Mouse (Mus musculus): ENCODE data around the gene Tmem107. TPM values are rescaled to one million over a fixed set of nuclear protein-coding genes. Genes with fewer than 3 reads are reported as not detected.

The Tmem107 gene
- total RNA-seq, 2 experiments from 2014 or later = 19.5 to 20.5 TPM

DNA sequence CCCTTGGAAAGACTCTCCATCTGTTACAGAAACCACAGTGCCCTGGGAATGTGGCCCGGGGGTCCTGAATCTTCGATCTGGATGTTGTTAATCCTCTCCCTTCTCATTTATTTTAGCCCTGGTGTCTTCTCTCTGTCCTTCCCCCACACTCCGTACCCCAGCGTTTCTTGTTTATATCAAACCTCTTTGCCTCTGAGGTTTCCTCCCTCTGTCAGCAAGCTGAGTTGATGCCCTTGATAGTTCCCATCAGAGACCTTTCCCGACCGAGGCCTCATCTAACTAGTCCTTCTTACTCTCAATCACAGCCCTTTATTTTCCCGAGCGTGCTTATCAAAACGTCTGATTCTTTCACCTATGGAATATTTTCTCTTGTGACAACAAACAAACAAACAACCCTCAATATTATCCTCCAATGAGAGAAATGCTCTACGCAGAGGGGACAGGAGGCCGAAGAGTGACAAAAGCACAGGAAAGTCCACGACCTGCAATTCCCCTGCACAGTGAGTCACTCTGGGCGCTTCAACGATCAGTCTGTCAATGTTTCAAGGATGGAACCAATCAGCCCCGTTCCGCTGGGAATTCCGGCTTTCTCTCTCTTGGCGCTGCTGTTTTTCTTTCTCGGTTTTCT lies 11.8 kb upstream of the Tmem107 start:
- intact Hi-C loops (cut with DNase I) = no loop called here
- DNase-seq (ENCODE audit: low spot score in 2 of 2) = no peak

DNA sequence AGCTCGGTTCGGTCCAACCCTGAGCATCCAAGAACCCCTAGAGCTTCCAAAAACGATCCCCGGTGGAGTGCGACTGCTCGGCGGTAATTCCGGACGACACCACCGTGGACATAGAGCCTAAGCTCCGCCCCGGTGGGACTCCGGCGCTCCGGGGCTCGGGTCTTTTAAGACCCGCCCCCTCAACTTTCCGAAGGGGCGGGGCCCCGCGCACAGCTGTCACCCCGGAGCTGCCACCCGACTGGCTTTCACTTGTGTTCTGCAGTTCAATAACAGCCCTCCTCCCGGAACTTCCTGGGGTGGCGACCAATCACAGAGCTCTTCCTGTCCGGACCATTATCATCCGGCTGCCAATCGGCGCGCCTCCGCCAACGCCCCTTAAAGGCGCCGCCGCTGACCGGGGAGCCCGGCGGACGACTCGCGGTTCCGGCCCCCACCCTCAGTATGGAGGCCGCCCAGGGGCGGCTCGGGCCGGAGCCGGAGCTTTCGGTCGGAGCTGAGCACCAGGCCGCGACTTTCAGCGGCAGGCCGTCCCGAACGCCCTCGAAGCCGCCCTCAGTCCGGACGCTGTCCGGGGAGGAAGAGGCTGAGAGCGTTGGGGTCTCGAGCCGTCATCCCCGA lies 11.1 kb upstream of the Tmem107 start, which contains the start of gene Borcs6:
Gene Borcs6 (plus strand): TSS at position 361 of the 618 bp plus-strand sequence.
- DNase-seq (ENCODE audit: low spot score in 2 of 2) = peak; percentile 94
- intact Hi-C loops (cut with DNase I) = no loop called here

GRCm38 (mm10) chr11:69059975-69060411 lies 10.6 kb upstream of the Tmem107 start:
- intact Hi-C loops (cut with DNase I) = loop anchor here (5.0 to 10.0 kb wide), 2 partner anchors 37 to 185 kb away; partner anchors contain the start of gene Per1
- DNase-seq (ENCODE audit: low spot score in 2 of 2) = no peak

DNA sequence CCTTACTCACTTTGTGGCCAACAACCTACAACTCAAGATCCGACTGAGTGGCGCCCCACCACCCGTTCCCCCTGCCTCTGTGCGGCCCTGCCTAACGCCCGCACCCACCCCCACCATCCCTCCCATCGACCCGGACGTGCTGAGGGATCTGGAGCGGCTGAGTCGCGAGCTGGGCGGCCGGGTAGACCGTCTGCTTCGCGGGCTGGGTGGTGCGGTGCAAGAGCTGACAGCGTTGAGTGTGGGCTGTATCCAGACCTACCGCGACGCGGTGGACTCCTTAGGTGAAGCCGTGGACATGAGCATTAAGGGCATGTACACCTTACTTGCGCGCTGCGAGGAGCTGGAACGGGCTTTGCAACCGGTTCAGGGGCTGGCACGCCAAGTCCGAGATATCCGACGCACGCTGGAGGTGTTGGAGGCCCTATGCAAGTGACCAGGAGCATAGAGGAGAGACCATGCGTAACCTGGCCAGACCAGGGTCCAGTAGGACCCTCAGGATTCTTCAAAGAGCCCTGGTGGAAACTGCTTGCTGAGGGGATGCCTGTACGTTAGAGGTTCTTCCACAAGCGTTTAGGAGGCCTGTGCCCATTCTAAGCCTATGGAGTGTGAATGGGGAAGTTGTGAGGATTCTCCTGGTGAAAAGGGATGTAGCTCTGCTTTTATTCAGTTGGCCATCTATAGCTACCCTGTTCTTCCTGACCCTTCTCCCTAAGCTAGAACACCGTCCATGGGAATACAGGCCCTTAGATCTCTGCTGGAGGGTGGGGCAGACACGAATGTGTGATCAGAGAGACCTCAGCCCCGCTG lies 10.0 kb upstream of the Tmem107 start:
- DNase-seq (ENCODE audit: low spot score in 2 of 2) = peak; percentile 36 to 45
- intact Hi-C loops (cut with DNase I) = loop anchor here (5.0 to 10.0 kb wide), 2 partner anchors 37 to 184 kb away; partner anchors contain the start of gene Per1

- no peak for DNase-seq (ENCODE audit: low spot score in 2 of 2)
- intact Hi-C loops (cut with DNase I) = loop anchor here (5.0 to 10.0 kb wide), 2 partner anchors 36 to 183 kb away; partner anchors contain the start of gene Per1
Measured at GRCm38 (mm10) chr11:69061255-69061912, 9.2 kb upstream of the Tmem107 start.

DNA sequence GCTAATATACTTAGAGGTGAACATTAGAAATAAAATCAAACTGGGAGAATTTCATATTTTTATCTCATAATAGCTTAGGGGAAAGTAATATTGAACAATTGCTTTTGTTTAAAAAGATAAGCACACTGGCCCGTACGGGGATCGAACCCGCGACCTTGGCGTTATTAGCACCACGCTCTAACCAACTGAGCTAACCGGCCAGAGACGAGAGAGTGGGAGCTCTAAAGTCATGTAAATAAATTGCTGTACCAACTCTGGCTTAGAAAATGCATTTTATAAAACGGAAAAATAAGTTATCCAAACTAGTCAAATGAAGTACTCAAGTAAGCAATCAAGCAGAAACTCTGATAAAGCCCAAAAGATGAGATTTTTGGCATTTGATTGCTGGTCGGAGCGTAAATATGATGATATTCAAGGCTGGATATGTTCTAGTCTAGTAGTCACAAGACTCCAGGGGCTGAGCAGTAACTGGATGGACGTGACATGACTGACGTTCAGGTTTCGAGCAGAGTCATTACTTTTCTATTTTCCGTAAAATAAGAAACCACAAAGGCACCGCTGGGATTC lies 8.3 kb upstream of the Tmem107 start:
- peak; percentile 48 to 78 for DNase-seq (ENCODE audit: low spot score in 2 of 2)
- intact Hi-C loops (cut with DNase I) = loop anchor here (5.0 to 10.0 kb wide), 2 partner anchors 35 to 183 kb away; partner anchors contain the start of gene Per1

GRCm38 (mm10) chr11:69062761-69063224 lies 7.8 kb upstream of the Tmem107 start:
- peak; percentile 92 to 96 for DNase-seq (ENCODE audit: low spot score in 2 of 2)
- intact Hi-C loops (cut with DNase I) = loop anchor here (1.0 to 10.0 kb wide), 4 partner anchors 21 to 182 kb away; partner anchors contain the start of gene Per1

DNA sequence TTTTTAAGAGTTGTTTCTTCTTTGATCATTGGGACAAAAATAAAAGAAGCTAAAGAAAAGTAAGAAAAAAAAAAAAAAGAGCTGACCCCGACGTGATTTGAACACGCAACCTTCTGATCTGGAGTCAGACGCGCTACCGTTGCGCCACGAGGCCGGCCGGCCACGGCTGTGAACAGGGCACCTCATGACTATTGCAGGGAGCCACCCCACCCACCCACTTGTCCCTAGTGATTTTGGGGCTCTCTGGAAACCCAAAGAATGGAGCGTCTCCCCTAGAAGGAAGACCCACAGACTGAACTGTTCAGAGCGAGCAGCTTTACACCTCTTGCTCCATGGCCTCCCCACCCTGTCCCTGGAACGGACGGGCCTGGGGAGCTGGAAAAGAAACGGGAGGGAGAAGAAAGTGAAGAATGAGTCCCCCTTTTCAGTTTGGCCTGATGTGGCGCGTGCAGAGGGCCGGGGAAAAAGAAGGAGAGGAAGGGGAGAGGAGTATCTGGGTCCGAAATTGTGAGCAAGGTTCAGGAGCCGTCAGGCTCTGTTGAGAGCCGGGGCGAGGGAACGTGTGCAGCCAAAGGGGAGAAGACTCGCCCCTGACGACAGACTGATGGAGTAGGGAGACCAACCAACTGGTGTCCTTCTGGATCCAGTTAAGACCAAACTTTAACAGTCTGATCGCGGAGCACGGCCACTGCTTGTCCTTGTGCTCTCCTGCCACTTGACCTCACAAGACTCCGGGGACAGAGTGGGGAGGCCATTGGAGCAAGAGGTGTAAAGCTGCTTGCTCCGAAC lies 7.0 kb upstream of the Tmem107 start:
- peak; percentile 63 to 76 for DNase-seq (ENCODE audit: low spot score in 2 of 2)
- intact Hi-C loops (cut with DNase I) = loop anchor here (1.0 to 10.0 kb wide), 4 partner anchors 22 to 181 kb away; partner anchors contain the start of gene Per1

GRCm38 (mm10) chr11:69064259-69065133 lies 6.1 kb upstream of the Tmem107 start:
- intact Hi-C loops (cut with DNase I) = loop anchor here (5.0 to 10.0 kb wide), 2 partner anchors 33 to 180 kb away; partner anchors contain the start of gene Per1
- DNase-seq (ENCODE audit: low spot score in 2 of 2) = no peak

DNA sequence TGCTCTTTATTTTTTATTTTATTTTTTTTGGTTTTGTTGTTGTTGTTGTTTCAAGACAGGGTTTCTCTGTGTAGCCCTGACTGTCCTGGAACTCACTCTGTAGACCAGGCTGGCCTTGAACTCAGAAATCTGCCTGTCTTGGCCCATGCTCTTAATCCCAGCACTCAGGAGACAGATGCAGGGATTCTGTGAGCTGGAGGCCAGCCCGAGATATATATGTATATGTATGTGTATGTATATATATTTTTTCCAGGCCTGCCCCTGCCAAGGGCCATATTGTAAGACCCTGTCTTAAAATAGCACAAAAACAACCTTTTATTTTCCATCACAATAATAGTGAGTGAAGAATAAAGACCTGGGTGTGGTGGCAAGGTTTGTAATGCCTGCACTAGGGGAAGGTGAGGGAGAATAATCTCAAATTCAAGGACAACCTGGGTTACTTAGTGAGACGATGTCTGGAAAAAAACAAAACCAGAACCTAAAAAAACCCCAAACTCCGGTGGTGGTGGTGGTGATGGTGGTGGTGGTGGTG lies 5.1 kb upstream of the Tmem107 start:
- intact Hi-C loops (cut with DNase I) = loop anchor here (10.0 kb wide), 1 partner anchor 179 kb away; no protein-coding TSS in a partner anchor
- no peak for DNase-seq (ENCODE audit: low spot score in 2 of 2)

GRCm38 (mm10) chr11:69066163-69066861 lies 4.3 kb upstream of the Tmem107 start:
- DNase-seq (ENCODE audit: low spot score in 2 of 2) = peak; percentile 49 to 74
- intact Hi-C loops (cut with DNase I) = loop anchor here (10.0 kb wide), 1 partner anchor 178 kb away; no protein-coding TSS in a partner anchor

GRCm38 (mm10) chr11:69066956-69067355 lies 3.6 kb upstream of the Tmem107 start:
- intact Hi-C loops (cut with DNase I) = loop anchor here (10.0 kb wide), 1 partner anchor 178 kb away; no protein-coding TSS in a partner anchor
- peak; percentile 85 to 89 for DNase-seq (ENCODE audit: low spot score in 2 of 2)

DNA sequence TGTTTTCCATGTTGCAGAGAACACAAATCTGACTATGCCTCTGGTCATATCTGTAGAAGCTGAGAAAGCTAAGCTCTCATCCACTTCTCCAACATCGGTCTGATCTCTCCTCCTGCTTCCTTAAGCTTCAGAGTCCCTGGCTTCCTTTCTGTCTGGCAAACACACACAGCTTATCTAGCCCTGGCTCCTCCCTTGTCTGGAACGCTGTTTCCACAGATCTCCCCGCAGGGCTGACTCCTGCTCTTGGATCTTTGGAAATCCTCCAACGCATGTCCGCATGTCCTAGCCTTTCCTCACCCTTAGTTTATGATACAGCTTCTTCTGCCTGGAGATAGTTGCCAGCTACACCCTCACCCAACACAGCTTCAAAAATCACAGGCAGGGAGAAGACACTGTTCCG lies 3.0 kb upstream of the Tmem107 start:
- DNase-seq (ENCODE audit: low spot score in 2 of 2) = no peak
- intact Hi-C loops (cut with DNase I) = loop anchor here (10.0 kb wide), 1 partner anchor 177 kb away; no protein-coding TSS in a partner anchor

GRCm38 (mm10) chr11:69070093-69070492 lies 513 bp upstream of the Tmem107 start:
- intact Hi-C loops (cut with DNase I) = no loop called here
- no peak for DNase-seq (ENCODE audit: low spot score in 2 of 2)

GRCm38 (mm10) chr11:69071262-69071661 lies 656 bp downstream of the Tmem107 start:
- intact Hi-C loops (cut with DNase I) = no loop called here
- DNase-seq (ENCODE audit: low spot score in 2 of 2) = no peak

- intact Hi-C loops (cut with DNase I) = loop anchor here (2.0 kb wide), 1 partner anchor 17 kb away; the partner anchor contains the start of gene Vamp2
- DNase-seq (ENCODE audit: low spot score in 2 of 2) = no peak
Measured at GRCm38 (mm10) chr11:69072234-69072633, 1.6 kb downstream of the Tmem107 start.
